Mouse (Mus musculus): ENCODE data around the gene Nrl. TPM values are rescaled to one million over a fixed set of nuclear protein-coding genes. Genes with fewer than 3 reads are reported as not detected.

The Nrl gene
- polyA plus RNA-seq, 2 experiments, result not detected

GRCm38 (mm10) chr14:55558740-55559448, 34.1 kb upstream of the Nrl start:
- Histone ChIP-seq H3K9ac (replicated peaks) (peak overlapping the region; percentile 98), H3K27ac (peak overlapping the region; percentile 94)
- peak; percentile 21 for ATAC-seq (ENCODE audit: insufficient read depth)

GRCm38 (mm10) chr14:55557587-55557986, 32.8 kb upstream of the Nrl start:
- 83% methylated on average over 3 of the region's 3 CpGs for WGBS (ENCODE audit: insufficient replicate concordance)
- Histone ChIP-seq H3K4me3 (ENCODE audit: insufficient read depth in 1 of 2, low read depth in 2 of 2, low read length in 2 of 2) (no peak overlapping the region), H3K4me1 (replicated peaks; ENCODE audit: control insufficient read depth in 2 of 2, insufficient read depth in 2 of 2, low read length in 1 of 2) (peaks cover 33 to 42% of the 10 kb centered on the region in 2 experiments)

More at GRCm38 (mm10) chr14:55558740-55559448, 34.1 kb upstream of the Nrl start:
- Histone ChIP-seq H3K27me3 (ENCODE audit: control insufficient read depth, insufficient read depth, low read length) (no peaks in the 10 kb centered on the region), H3K4me1 (replicated peaks; ENCODE audit: control insufficient read depth in 2 of 2, insufficient read depth in 2 of 2, low read length in 1 of 2) (peaks cover 33 to 42% of the 10 kb centered on the region in 2 experiments), H3K4me2 (ENCODE audit: low read depth) (peak overlapping the region; percentile 97), H3K9me3 (ENCODE audit: control insufficient read depth, low read length) (no peaks in the 10 kb centered on the region), H3K4me3 (ENCODE audit: insufficient read depth in 1 of 2, low read depth in 2 of 2, low read length in 2 of 2) (peak overlapping the region; percentile 83; a peak in 3 of 4 replicates), H3K36me3 (replicated peaks; ENCODE audit: control insufficient read depth, insufficient read depth, low read depth) (peaks cover 3% of the 10 kb centered on the region)
- WGBS (ENCODE audit: insufficient replicate concordance), result 28% methylated on average over 6 of the region's 6 CpGs
- peak; percentile 73 to 80 (median 74) for DNase-seq (ENCODE audit: low read depth in 3 of 3, low spot score in 3 of 3)
- no peak for TF ChIP-seq CTCF (IDR thresholded peaks at IDR 0.05; ENCODE audit: low read depth)
- TF ChIP-seq EP300 (IDR thresholded peaks at IDR 0.05; ENCODE audit: low read depth), result peak; percentile 95

GRCm38 (mm10) chr14:55557003-55557402, 32.2 kb upstream of the Nrl start:
- DNase-seq (ENCODE audit: low read depth in 3 of 3, low spot score in 3 of 3) (peak; percentile 66 to 73 (median 67)), ATAC-seq (ENCODE audit: insufficient read depth) (no peak)
- Histone ChIP-seq H3K9me3 (ENCODE audit: control insufficient read depth, low read length) (no peaks in the 10 kb centered on the region), H3K4me2 (ENCODE audit: low read depth) (0 out of 2 replicates have a peak overlapping the region, but pooled peaks have one; percentile 26), H3K27ac (peak overlapping the region; percentile 65), H3K9ac (replicated peaks) (no peak overlapping the region), H3K36me3 (replicated peaks; ENCODE audit: control insufficient read depth, insufficient read depth, low read depth) (no peaks in the 10 kb centered on the region), H3K4me1 (replicated peaks; ENCODE audit: control insufficient read depth in 2 of 2, insufficient read depth in 2 of 2, low read length in 1 of 2) (peaks cover 33 to 41% of the 10 kb centered on the region in 2 experiments), H3K4me3 (ENCODE audit: insufficient read depth in 1 of 2, low read depth in 2 of 2, low read length in 2 of 2) (no peak overlapping the region), H3K27me3 (ENCODE audit: control insufficient read depth, insufficient read depth, low read length) (no peaks in the 10 kb centered on the region)
- 18% methylated on average over 5 of the region's 5 CpGs for WGBS (ENCODE audit: insufficient replicate concordance)
- TF ChIP-seq CTCF (IDR thresholded peaks at IDR 0.05; ENCODE audit: low read depth) (peak; percentile 96), EP300 (IDR thresholded peaks at IDR 0.05; ENCODE audit: low read depth) (0 out of 2 replicates have a peak, but pooled peaks have one; percentile 10)

More at GRCm38 (mm10) chr14:55557587-55557986, 32.8 kb upstream of the Nrl start:
- TF ChIP-seq EP300 (IDR thresholded peaks at IDR 0.05; ENCODE audit: low read depth) (0 out of 2 replicates have a peak, but pooled peaks have one; percentile 0), CTCF (IDR thresholded peaks at IDR 0.05; ENCODE audit: low read depth) (no peak)
- ATAC-seq (ENCODE audit: insufficient read depth) (no peak), DNase-seq (ENCODE audit: low read depth in 3 of 3, low spot score in 3 of 3) (no peak)
- Histone ChIP-seq H3K27ac (peak overlapping the region; percentile 94), H3K36me3 (replicated peaks; ENCODE audit: control insufficient read depth, insufficient read depth, low read depth) (no peaks in the 10 kb centered on the region), H3K9me3 (ENCODE audit: control insufficient read depth, low read length) (no peaks in the 10 kb centered on the region), H3K4me2 (ENCODE audit: low read depth) (no peak overlapping the region), H3K27me3 (ENCODE audit: control insufficient read depth, insufficient read depth, low read length) (no peaks in the 10 kb centered on the region), H3K9ac (replicated peaks) (peak overlapping the region; percentile 35; the same call in 1 of the 2 replicates)

GRCm38 (mm10) chr14:55555788-55556187, 31.0 kb upstream of the Nrl start:
- no peak for DNase-seq (ENCODE audit: low read depth in 3 of 3, low spot score in 3 of 3)
- Histone ChIP-seq H3K4me3 (ENCODE audit: insufficient read depth in 1 of 2, low read depth in 2 of 2, low read length in 2 of 2) (no peak overlapping the region), H3K9me3 (ENCODE audit: control insufficient read depth, low read length) (no peaks in the 10 kb centered on the region), H3K27me3 (ENCODE audit: control insufficient read depth, insufficient read depth, low read length) (no peaks in the 10 kb centered on the region), H3K36me3 (replicated peaks; ENCODE audit: control insufficient read depth, insufficient read depth, low read depth) (no peaks in the 10 kb centered on the region), H3K4me2 (ENCODE audit: low read depth) (no peak overlapping the region), H3K9ac (replicated peaks) (no peak overlapping the region), H3K27ac (no peak overlapping the region), H3K4me1 (replicated peaks; ENCODE audit: control insufficient read depth in 2 of 2, insufficient read depth in 2 of 2, low read length in 1 of 2) (peaks cover 25 to 29% of the 10 kb centered on the region in 2 experiments)
- WGBS (ENCODE audit: insufficient replicate concordance), result 58% methylated on average over 3 of the region's 3 CpGs
- no peak for ATAC-seq (ENCODE audit: insufficient read depth)
- TF ChIP-seq CTCF (IDR thresholded peaks at IDR 0.05; ENCODE audit: low read depth) (no peak), EP300 (IDR thresholded peaks at IDR 0.05; ENCODE audit: low read depth) (no peak)

GRCm38 (mm10) chr14:55554635-55555034, 29.9 kb upstream of the Nrl start:
- Histone ChIP-seq H3K4me3 (ENCODE audit: insufficient read depth in 1 of 2, low read depth in 2 of 2, low read length in 2 of 2) (no peak overlapping the region), H3K4me2 (ENCODE audit: low read depth) (no peak overlapping the region), H3K36me3 (replicated peaks; ENCODE audit: control insufficient read depth, insufficient read depth, low read depth) (peaks cover 2% of the 10 kb centered on the region), H3K4me1 (replicated peaks; ENCODE audit: control insufficient read depth in 2 of 2, insufficient read depth in 2 of 2, low read length in 1 of 2) (peaks cover 25 to 29% of the 10 kb centered on the region in 2 experiments), H3K27ac (no peak overlapping the region), H3K9ac (replicated peaks) (no peak overlapping the region), H3K27me3 (ENCODE audit: control insufficient read depth, insufficient read depth, low read length) (no peaks in the 10 kb centered on the region), H3K9me3 (ENCODE audit: control insufficient read depth, low read length) (no peaks in the 10 kb centered on the region)
- TF ChIP-seq EP300 (IDR thresholded peaks at IDR 0.05; ENCODE audit: low read depth), result no peak
- TF ChIP-seq CTCF (IDR thresholded peaks at IDR 0.05; ENCODE audit: low read depth), result no peak
- no peak for DNase-seq (ENCODE audit: low read depth in 3 of 3, low spot score in 3 of 3)
- no peak for ATAC-seq (ENCODE audit: insufficient read depth)
